Mouse (Mus musculus) left cerebral cortex, adult 18-20 months (tissue): ENCODE measurements around the gene Hmgcll1. TPM values are rescaled to one million over a fixed set of nuclear protein-coding genes. Genes with fewer than 3 reads are reported as not detected.

Experiments used
- total RNA-seq, 2 experiments: library from RNA; stranded (reverse); gene quantifications; 2 replicates each; pipeline ENCODE4 v1.2.3; 2021

The Hmgcll1 gene
- total RNA-seq, 2 experiments from 2014 or later, result 16.4 to 16.9 TPM

Other genes starting within 250 kb of the Hmgcll1 start
- 1 to 10 TPM; 1.7 to 1.9 TPM for gene Bmp5, start 239.5 kb upstream of the Hmgcll1 start, total RNA-seq
- gene Gfral, start 198.8 kb downstream of the Hmgcll1 start, total RNA-seq, result not detected